Mouse (Mus musculus) lung, embryonic 15.5 days (tissue): ENCODE results near the gene Olfr1198. TPM values are rescaled to one million over a fixed set of nuclear protein-coding genes. Genes with fewer than 3 reads are reported as not detected.

Experiments used
- ATAC-seq: fragments of 200-750 bp; cut with Nextera tagmentation; 2 replicates; pipeline ENCODE4 v1.8.0; 2017; ENCODE audit warnings: moderate number of reproducible peaks, borderline replicate concordance; ENCODE audit not compliant: low FRiP score, low TSS enrichment; ENCODE audit errors: extremely low read depth
- H3K27ac ChIP-seq: fragments of 300-500 bp; sonication (generic); 2 replicates; pipeline ENCODE4 v1.5.1; 2015; ENCODE audit warnings: moderate library complexity, mild to moderate bottlenecking, inconsistent platforms
- H3K27me3 ChIP-seq: fragments of 300-500 bp; sonication (generic); 2 replicates; pipeline ENCODE4 v1.6.1; 2015; ENCODE audit warnings: inconsistent platforms
- H3K36me3 ChIP-seq: fragments of 300-500 bp; sonication (generic); 2 replicates; pipeline ENCODE4 v1.6.1; 2015; ENCODE audit warnings: inconsistent platforms
- H3K4me1 ChIP-seq: fragments of 300-500 bp; sonication (generic); 2 replicates; pipeline ENCODE4 v1.6.1; 2015; ENCODE audit warnings: inconsistent platforms
- H3K4me2 ChIP-seq: fragments of 300-500 bp; sonication (generic); 2 replicates; pipeline ENCODE4 v1.6.1; 2015; ENCODE audit warnings: inconsistent platforms, mild to moderate bottlenecking, moderate library complexity
- H3K4me3 ChIP-seq: fragments of 300-500 bp; sonication (generic); 2 replicates; pipeline ENCODE4 v1.5.1; 2015; ENCODE audit warnings: mild to moderate bottlenecking, inconsistent platforms
- H3K9ac ChIP-seq: fragments of 300-500 bp; sonication (generic); 2 replicates; pipeline ENCODE4 v1.6.1; 2015; ENCODE audit warnings: inconsistent platforms
- H3K9me3 ChIP-seq: fragments of 300-500 bp; sonication (generic); 2 replicates; pipeline ENCODE4 v1.6.1; 2016; ENCODE audit warnings: inconsistent platforms
- WGBS: fragments of 180-500 bp; shearing (Covaris S2); methylation state at CpG from one replicate; pipeline ENCODE4 v1.1.7; 2015; 5-methylcytosine and 5-hydroxymethylcytosine counted together
- polyA plus RNA-seq: library from polyadenylated mRNA; unstranded; fragments of >200 nt; fragmentation: Nextera tagmentation; extraction: Ambion mirVana; gene quantifications from 2 replicates; pipeline ENCODE4 v1.2.1, GENCODE M21; 2015

Olfr1198 gene
- not detected in 2 replicates for polyA plus RNA-seq

DNA sequence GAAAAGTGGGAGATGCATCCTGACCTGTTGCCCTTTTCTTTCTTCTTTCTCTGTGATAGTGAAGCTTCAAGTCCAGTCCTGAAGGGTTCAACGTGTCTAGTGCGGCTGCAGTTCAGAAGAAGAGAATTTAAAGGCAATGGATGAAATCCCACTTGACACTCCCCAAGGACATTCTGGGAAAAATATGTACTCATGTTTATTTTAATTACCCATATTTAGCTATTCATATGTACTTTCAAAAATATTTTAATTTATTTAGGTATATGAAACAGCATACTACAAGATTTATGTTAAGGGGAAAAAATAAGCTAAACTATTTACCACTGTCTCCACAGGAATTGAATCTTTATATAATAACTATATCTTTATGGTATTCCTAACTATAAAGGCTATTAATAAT lies at the start of gene Olfr1198:
Gene Olfr1198 (minus strand): TSS at position 101 of the 400 bp plus-strand sequence.
- no peaks in the 10 kb centered on the region for H3K27me3 ChIP-seq
- H3K4me2 ChIP-seq = no peak within 1 kb of the TSS

GRCm38 (mm10) chr2:88792736-88793135 lies 41.6 kb upstream of the Olfr1198 start, which contains the start of gene Olfr1201:
Olfr1201 (plus strand) TSS chr2:88793036.
- H3K9me3 ChIP-seq = no peaks in the 10 kb centered on the region
- H3K4me3 ChIP-seq = no peak within 1 kb of the TSS
- 62% methylated on average over 6 of the region's 6 CpGs for WGBS
- no peak within 1 kb of the TSS for H3K4me2 ChIP-seq
- no peak within 1 kb of the TSS for H3K27ac ChIP-seq
- H3K4me1 ChIP-seq = no peaks in the 10 kb centered on the region
- no peak for ATAC-seq
- H3K9ac ChIP-seq = no peak within 1 kb of the TSS
- no peaks in the 10 kb centered on the region for H3K36me3 ChIP-seq
- H3K27me3 ChIP-seq = no peaks in the 10 kb centered on the region

More for the DNA sequence above, at the start of gene Olfr1198:
- Histone ChIP-seq H3K36me3 (no peaks in the 10 kb centered on the region), H3K4me3 (no peak within 1 kb of the TSS), H3K27ac (no peak within 1 kb of the TSS), H3K9ac (no peak within 1 kb of the TSS), H3K4me1 (no peaks in the 10 kb centered on the region), H3K9me3 (no peaks in the 10 kb centered on the region)
- WGBS = 82% methylated on average over 2 of the region's 2 CpGs
- no peak for ATAC-seq

GRCm38 (mm10) chr2:88770388-88770787 lies 19.2 kb upstream of the Olfr1198 start, which contains the start of gene Olfr1200:
Olfr1200 (minus strand) TSS chr2:88770488.
- 71% methylated on average over 2 of the region's 2 CpGs for WGBS
- no peaks in the 10 kb centered on the region for H3K4me1 ChIP-seq

DNA sequence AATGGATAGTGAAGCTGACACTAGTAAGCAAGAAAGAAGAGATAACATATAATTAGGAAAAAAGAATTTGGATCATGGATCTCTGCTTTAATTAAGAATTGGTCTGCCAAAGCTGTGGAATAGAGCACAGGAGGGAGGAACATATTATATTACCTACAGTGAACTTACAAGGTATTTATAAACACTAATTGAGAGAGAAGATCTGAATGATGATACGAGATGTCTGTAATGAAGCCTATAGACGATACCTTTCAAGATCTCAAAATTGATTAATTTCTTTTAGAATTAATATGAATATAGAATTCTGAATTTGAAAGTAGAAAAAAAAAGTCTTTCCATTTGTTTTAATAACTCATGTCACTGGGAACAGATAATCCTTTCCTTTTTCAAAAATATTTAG lies 9.2 kb upstream of the Olfr1198 start, which contains the start of gene Olfr1199:
Gene Olfr1199 (minus strand): TSS at position 101 of the 400 bp plus-strand sequence.
- Histone ChIP-seq H3K9ac (no peak within 1 kb of the TSS), H3K27me3 (no peaks in the 10 kb centered on the region), H3K27ac (no peak within 1 kb of the TSS), H3K4me3 (no peak within 1 kb of the TSS), H3K4me2 (no peak within 1 kb of the TSS), H3K4me1 (no peaks in the 10 kb centered on the region), H3K36me3 (no peaks in the 10 kb centered on the region), H3K9me3 (no peaks in the 10 kb centered on the region)
- WGBS = 77% methylated on average over 2 of the region's 2 CpGs
- ATAC-seq = no peak

More at GRCm38 (mm10) chr2:88770388-88770787, 19.2 kb upstream of the Olfr1198 start, which contains the start of gene Olfr1200:
- H3K27me3 ChIP-seq = no peaks in the 10 kb centered on the region
- H3K4me3 ChIP-seq = no peak within 1 kb of the TSS
- H3K36me3 ChIP-seq = no peaks in the 10 kb centered on the region
- H3K9me3 ChIP-seq = no peaks in the 10 kb centered on the region
- H3K9ac ChIP-seq = no peak within 1 kb of the TSS
- H3K27ac ChIP-seq = no peak within 1 kb of the TSS
- no peak for ATAC-seq
- H3K4me2 ChIP-seq = no peak within 1 kb of the TSS

DNA sequence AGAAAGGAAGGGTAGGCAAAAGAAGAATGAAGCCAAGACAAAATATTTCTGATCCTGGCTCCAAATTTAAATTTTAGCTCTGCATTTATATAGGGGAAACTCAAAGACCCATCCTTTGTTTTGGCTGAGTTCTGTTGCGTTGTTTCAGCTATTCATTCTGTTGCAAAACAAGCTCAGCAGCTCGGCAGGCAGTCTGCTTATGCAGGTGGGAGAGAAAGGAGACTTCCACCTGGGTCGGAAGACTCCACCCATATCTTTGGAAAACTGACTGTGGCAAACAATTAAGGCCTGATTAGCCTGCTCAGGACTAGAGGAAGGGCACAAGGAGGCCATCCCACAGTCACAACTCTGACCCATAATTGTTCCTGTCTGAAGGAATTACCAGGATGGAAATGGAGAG lies 7.8 kb downstream of the Olfr1198 start:
- no peak for ATAC-seq
- Histone ChIP-seq H3K4me2 (no peak overlapping the region), H3K4me1 (no peaks in the 10 kb centered on the region), H3K27ac (no peak overlapping the region), H3K36me3 (no peaks in the 10 kb centered on the region), H3K9ac (no peak overlapping the region), H3K4me3 (no peak overlapping the region), H3K9me3 (no peaks in the 10 kb centered on the region), H3K27me3 (no peaks in the 10 kb centered on the region)
- 75% methylated on average over 3 of the region's 3 CpGs for WGBS

GRCm38 (mm10) chr2:88732266-88732665 lies 18.9 kb downstream of the Olfr1198 start, which contains the start of gene Olfr1197:
Olfr1197 (minus strand) TSS chr2:88732366.
- no peak within 1 kb of the TSS for H3K4me2 ChIP-seq
- no peaks in the 10 kb centered on the region for H3K9me3 ChIP-seq
- H3K36me3 ChIP-seq = no peaks in the 10 kb centered on the region
- H3K27me3 ChIP-seq = no peaks in the 10 kb centered on the region
- H3K4me3 ChIP-seq = no peak within 1 kb of the TSS
- WGBS = 78% methylated on average over 1 of the region's 1 CpGs
- no peak within 1 kb of the TSS for H3K9ac ChIP-seq
- ATAC-seq = no peak
- no peak within 1 kb of the TSS for H3K27ac ChIP-seq
- H3K4me1 ChIP-seq = no peaks in the 10 kb centered on the region

DNA sequence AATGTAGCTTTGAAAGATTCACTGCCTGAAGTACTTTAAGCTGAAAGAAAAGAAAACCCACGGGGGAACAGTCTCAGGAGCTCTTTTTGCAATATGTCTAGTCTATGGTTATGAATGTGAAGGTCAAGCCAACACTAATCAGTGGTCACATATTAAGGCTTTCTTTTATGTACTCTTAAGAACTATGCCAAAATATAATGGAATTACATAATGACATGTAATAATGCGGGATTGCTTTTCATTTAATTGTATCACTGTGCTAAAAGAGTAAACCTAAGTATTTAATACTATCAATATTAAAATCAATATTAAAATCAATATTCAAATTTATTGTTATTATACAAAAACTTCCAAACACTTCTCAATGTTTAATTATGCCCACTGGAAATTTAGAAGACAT lies 46.7 kb downstream of the Olfr1198 start, which contains the start of gene Olfr1196:
Gene Olfr1196 (minus strand): TSS at position 101 of the 400 bp plus-strand sequence.
- no peak within 1 kb of the TSS for H3K27ac ChIP-seq
- H3K4me2 ChIP-seq = no peak within 1 kb of the TSS
- no peaks in the 10 kb centered on the region for H3K27me3 ChIP-seq
- no peak for ATAC-seq
- no peaks in the 10 kb centered on the region for H3K9me3 ChIP-seq
- no peaks in the 10 kb centered on the region for H3K36me3 ChIP-seq
- H3K9ac ChIP-seq = no peak within 1 kb of the TSS
- 84% methylated on average over 2 of the region's 2 CpGs for WGBS
- H3K4me3 ChIP-seq = no peak within 1 kb of the TSS
- no peaks in the 10 kb centered on the region for H3K4me1 ChIP-seq

Other genes with a start within 250 kb of the Olfr1198 start
- gene Olfr1186, start 232.8 kb downstream of the Olfr1198 start, polyA plus RNA-seq = not detected in 2 replicates
- not detected in 2 replicates for gene Olfr1188, start 194.4 kb downstream of the Olfr1198 start, polyA plus RNA-seq
- not detected in 2 replicates for gene Olfr1189, start 164.9 kb downstream of the Olfr1198 start, polyA plus RNA-seq
- gene Olfr1191-ps1, start 110.8 kb downstream of the Olfr1198 start, polyA plus RNA-seq = not detected in 2 replicates
- not detected in 2 replicates for gene Olfr1192-ps1, start 102.9 kb downstream of the Olfr1198 start, polyA plus RNA-seq
- gene Olfr1193, start 75.7 kb downstream of the Olfr1198 start, polyA plus RNA-seq = not detected in 2 replicates
- not detected in 2 replicates for gene Olfr1195, start 62.2 kb downstream of the Olfr1198 start, polyA plus RNA-seq
- gene Olfr1196, start 46.8 kb downstream of the Olfr1198 start, polyA plus RNA-seq = not detected in 2 replicates
- gene Olfr1197, start 19.0 kb downstream of the Olfr1198 start, polyA plus RNA-seq = not detected in 2 replicates
- gene Olfr1199, start 9.1 kb upstream of the Olfr1198 start, polyA plus RNA-seq = not detected in 2 replicates
- not detected in 2 replicates for gene Olfr1200, start 19.1 kb upstream of the Olfr1198 start, polyA plus RNA-seq
- gene Olfr1201, start 41.7 kb upstream of the Olfr1198 start, polyA plus RNA-seq = not detected in 2 replicates
- not detected in 2 replicates for gene Olfr1202, start 63.1 kb upstream of the Olfr1198 start, polyA plus RNA-seq
- gene Olfr1205, start 78.4 kb upstream of the Olfr1198 start, polyA plus RNA-seq = not detected in 2 replicates
- not detected in 2 replicates for gene Olfr1204, start 97.9 kb upstream of the Olfr1198 start, polyA plus RNA-seq
- gene Olfr1206, start 111.9 kb upstream of the Olfr1198 start, polyA plus RNA-seq = not detected in 2 replicates
- not detected in 2 replicates for gene Olfr1208, start 150.9 kb upstream of the Olfr1198 start, polyA plus RNA-seq
- gene Olfr1209, start 163.8 kb upstream of the Olfr1198 start, polyA plus RNA-seq = not detected in 2 replicates
- gene Olfr1211, start 186.7 kb upstream of the Olfr1198 start, polyA plus RNA-seq = not detected in 2 replicates
- not detected in 2 replicates for gene Olfr1212, start 202.6 kb upstream of the Olfr1198 start, polyA plus RNA-seq
- not detected in 2 replicates for gene Gm13762, start 228.9 kb upstream of the Olfr1198 start, polyA plus RNA-seq
- not detected in 2 replicates for gene Olfr1214, start 241.3 kb upstream of the Olfr1198 start, polyA plus RNA-seq